8 mouse cellular contexts compared by ENCODE assay signal in genomic region chr5:135965501-135965930, GRCm38 (mm10). TPM values are rescaled to one million over a fixed set of nuclear protein-coding genes. Genes with fewer than 3 reads are reported as not detected.
DNase-seq lines count a peak whose midpoint lies in the region; ATAC-seq and TF ChIP-seq lines count a peak whose summit lies in the region.

No protein-coding gene starts in this region.

- peak overlapping the region; percentile 65 for H3K4me2 ChIP-seq in heart, embryonic 13.5 days

- H3K27me3 ChIP-seq in heart, embryonic 13.5 days (replicated peaks) = peaks cover 9% of the 10 kb centered on the region; the same call in 1 of the 2 replicates
- peaks cover 22% of the 10 kb centered on the region for H3K27me3 ChIP-seq in midbrain, embryonic 10.5 days (ENCODE audit: low read depth, poor library complexity, severe bottlenecking)

- no peak for ATAC-seq in cerebellum, adult (ENCODE audit: insufficient number of reproducible peaks, low FRiP score, low TSS enrichment)
- no peak for ATAC-seq in heart, embryonic 13.5 days (ENCODE audit: extremely low read depth, insufficient number of reproducible peaks, low FRiP score, low TSS enrichment)
- no peak for ATAC-seq in inflammation-experienced regulatory T-cells, adult 6 months

- H3K9ac ChIP-seq in heart, embryonic 13.5 days = peak overlapping the region; percentile 50; the same call in 1 of the 2 replicates

- TF ChIP-seq POLR2A in bone marrow, adult 2 months (IDR thresholded peaks at IDR 0.05; ENCODE audit: borderline replicate concordance, control insufficient read depth, low read depth, low read length) = no peak

- no peaks in the 10 kb centered on the region for H3K9me3 ChIP-seq in heart, embryonic 13.5 days
- H3K9me3 ChIP-seq in midbrain, embryonic 10.5 days (replicated peaks) = no peaks in the 10 kb centered on the region

- TF ChIP-seq CTCF in bone marrow, adult 2 months (IDR thresholded peaks at IDR 0.05; ENCODE audit: control insufficient read depth, insufficient read depth, low read length) = peak; percentile 26; the same call in 1 of the 2 replicates

- WGBS in bone marrow, adult 2 months = 24% methylated on average over 24 of the region's 24 CpGs
- WGBS in heart, embryonic 13.5 days = 11% methylated on average over 24 of the region's 24 CpGs
- WGBS in midbrain, embryonic 10.5 days = 14% methylated on average over 24 of the region's 24 CpGs

- peaks cover 5% of the 10 kb centered on the region; the same call in 1 of the 2 replicates for H3K4me1 ChIP-seq in bone marrow, adult 2 months (ENCODE audit: control insufficient read depth, insufficient read depth, low read length)
- peaks cover 30% of the 10 kb centered on the region for H3K4me1 ChIP-seq in heart, embryonic 13.5 days
- peaks cover 26% of the 10 kb centered on the region for H3K4me1 ChIP-seq in midbrain, embryonic 10.5 days

- H3K4me3 ChIP-seq in bone marrow, adult 2 months (replicated peaks; ENCODE audit: control insufficient read depth, low read depth, low read length) = no peak overlapping the region
- H3K4me3 ChIP-seq in heart, embryonic 13.5 days = peak overlapping the region; percentile 33
- peak overlapping the region; percentile 24; the same call in 1 of the 2 replicates for H3K4me3 ChIP-seq in midbrain, embryonic 10.5 days

- peak; percentile 57 for DNase-seq in cerebellum, adult 11 months
- peak; percentile 74 for DNase-seq in kidney, postnatal 14 days
- DNase-seq in midbrain, embryonic 10.5 days (ENCODE audit: low spot score) = no peak
- DNase-seq in layer of hippocampus, adult 8-10 months (ENCODE audit: low spot score in 2 of 2) = no peak

- H3K27ac ChIP-seq in bone marrow, adult 2 months (ENCODE audit: control insufficient read depth, insufficient read depth, low read depth, low read length, poor library complexity) = no peak overlapping the region
- no peak overlapping the region for H3K27ac ChIP-seq in heart, embryonic 13.5 days (replicated peaks)
- no peak overlapping the region for H3K27ac ChIP-seq in midbrain, embryonic 10.5 days (replicated peaks)

- H3K36me3 ChIP-seq in heart, embryonic 13.5 days = no peaks in the 10 kb centered on the region
- H3K36me3 ChIP-seq in midbrain, embryonic 10.5 days = no peaks in the 10 kb centered on the region

RNA-seq across cellular contexts. Expression of gene Ssc4d, which starts 8.8 kb away (rescaled TPM):
- polyA plus RNA-seq in bone marrow, adult 2 months (2011; ENCODE audit: insufficient read depth, insufficient read length, low replicate concordance, missing spikeins) = 1.1 and 4.0 TPM in 2 replicates
- polyA plus RNA-seq in heart, embryonic 13.5 days (2015; fragmentation: Nextera tagmentation; extraction: Ambion mirVana) = 1.0 and 1.1 TPM in 2 replicates
- polyA plus RNA-seq in midbrain, embryonic 10.5 days (2016; fragmentation: Nextera tagmentation; extraction: Ambion mirVana) = 1.7 TPM in 2 replicates
- polyA plus RNA-seq in inflammation-experienced regulatory T-cells, adult 6 months (2017; shearing (Covaris generic)) = 1 to 10 TPM; 1.0 to 2.0 (median 1.4) TPM
- total RNA-seq in layer of hippocampus, adult 8-10 months (2022) = 1 to 10 TPM in 2 of 4 experiments, under 1 TPM in 2; 0.76 to 1.7 (median 0.99) TPM

RNA-seq across cellular contexts. Expression of gene Zp3, which starts 14.4 kb away (rescaled TPM):
- polyA plus RNA-seq in bone marrow, adult 2 months (2011; ENCODE audit: insufficient read depth, insufficient read length, low replicate concordance, missing spikeins) = not detected in 2 replicates
- polyA plus RNA-seq in heart, embryonic 13.5 days (2015; fragmentation: Nextera tagmentation; extraction: Ambion mirVana) = 0.11 TPM in 1 of 2 replicates, not detected in the other
- polyA plus RNA-seq in midbrain, embryonic 10.5 days (2016; fragmentation: Nextera tagmentation; extraction: Ambion mirVana) = 0.10 TPM in 1 of 2 replicates, not detected in the other
- polyA plus RNA-seq in inflammation-experienced regulatory T-cells, adult 6 months (2017; shearing (Covaris generic)) = not detected
- total RNA-seq in layer of hippocampus, adult 8-10 months (2022) = not detected

RNA-seq across cellular contexts. Expression of gene Dtx2, which starts 29.1 kb away (rescaled TPM):
- 6.9 and 9.3 TPM in 2 replicates for polyA plus RNA-seq in bone marrow, adult 2 months (2011; ENCODE audit: insufficient read depth, insufficient read length, low replicate concordance, missing spikeins)
- polyA plus RNA-seq in heart, embryonic 13.5 days (2015; fragmentation: Nextera tagmentation; extraction: Ambion mirVana) = 23.0 and 23.9 TPM in 2 replicates
- polyA plus RNA-seq in midbrain, embryonic 10.5 days (2016; fragmentation: Nextera tagmentation; extraction: Ambion mirVana) = 36.3 and 39.6 TPM in 2 replicates
- 10 to 100 TPM in 1 of 3 experiments, 1 to 10 TPM in 2; 8.5 to 10.8 (median 9.1) TPM for polyA plus RNA-seq in inflammation-experienced regulatory T-cells, adult 6 months (2017; shearing (Covaris generic))
- total RNA-seq in layer of hippocampus, adult 8-10 months (2022) = 10 to 100 TPM in 2 of 4 experiments, 1 to 10 TPM in 2; 8.3 to 11.1 (median 9.8) TPM

RNA-seq across cellular contexts. Expression of gene Ywhag, which starts 31.1 kb away (rescaled TPM):
- 26.9 and 58.1 TPM in 2 replicates for polyA plus RNA-seq in bone marrow, adult 2 months (2011; ENCODE audit: insufficient read depth, insufficient read length, low replicate concordance, missing spikeins)
- 157 and 163 TPM in 2 replicates for polyA plus RNA-seq in heart, embryonic 13.5 days (2015; fragmentation: Nextera tagmentation; extraction: Ambion mirVana)
- 270 and 311 TPM in 2 replicates for polyA plus RNA-seq in midbrain, embryonic 10.5 days (2016; fragmentation: Nextera tagmentation; extraction: Ambion mirVana)
- polyA plus RNA-seq in inflammation-experienced regulatory T-cells, adult 6 months (2017; shearing (Covaris generic)) = 10 to 100 TPM; 29.8 to 46.2 (median 37.0) TPM
- 1,000 to 10,000 TPM; 1,040 to 1,170 (median 1,116) TPM for total RNA-seq in layer of hippocampus, adult 8-10 months (2022)

Comparison
In these comparisons a context has a peak if more than half of its experiments do, and no peak if none do; other contexts are left out.
1. DNase-seq: peak in cerebellum, adult 11 months (single experiment) and kidney, postnatal 14 days (single experiment); none in midbrain, embryonic 10.5 days (single experiment) and layer of hippocampus, adult 8-10 months (0 of 2).